Mouse (Mus musculus): ENCODE data around the gene Hspa2.
A peak's percentile ranks its signal among the peaks of the same experiment; 100 is the strongest.

Hspa2 gene

GRCm38 (mm10) chr12:76403886-76404537 is at the start of gene Hspa2:
Gene Hspa2 (plus strand): TSS chr12:76404176.
- DNase-seq, result peak; percentile 99

GRCm38 (mm10) chr12:76360868-76361267 is 43.1 kb upstream of the Hspa2 start:
- DNase-seq, result no peak

GRCm38 (mm10) chr12:76361405-76362302 is 42.3 kb upstream of the Hspa2 start:
- no peak for DNase-seq

GRCm38 (mm10) chr12:76362303-76362676 is 41.7 kb upstream of the Hspa2 start:
- DNase-seq, result no peak

GRCm38 (mm10) chr12:76366276-76366675 is 37.7 kb upstream of the Hspa2 start:
- no peak for DNase-seq

GRCm38 (mm10) chr12:76367096-76367995 is 36.6 kb upstream of the Hspa2 start:
- peak; percentile 31 for DNase-seq

- no peak for DNase-seq
Measured at GRCm38 (mm10) chr12:76368201-76368789, 35.7 kb upstream of the Hspa2 start.

GRCm38 (mm10) chr12:76368790-76369205 is 35.2 kb upstream of the Hspa2 start:
- DNase-seq, result no peak

GRCm38 (mm10) chr12:76369206-76369977 is 34.6 kb upstream of the Hspa2 start, which contains the start of gene Zbtb25:
Gene Zbtb25 (minus strand): TSS chr12:76369602.
- DNase-seq, result peak; percentile 90

- DNase-seq, result peak; percentile 74
Measured at GRCm38 (mm10) chr12:76369978-76370830, 33.8 kb upstream of the Hspa2 start, which contains the start of gene Zbtb1. Gene Zbtb1 (plus strand): TSS chr12:76370266.

- peak; percentile 51 for DNase-seq
Measured at GRCm38 (mm10) chr12:76370831-76371571, 33.0 kb upstream of the Hspa2 start.

GRCm38 (mm10) chr12:76372046-76372445 is 31.9 kb upstream of the Hspa2 start:
- DNase-seq, result no peak

GRCm38 (mm10) chr12:76372881-76373818 is 30.8 kb upstream of the Hspa2 start:
- DNase-seq, result no peak

- no peak for DNase-seq
Measured at GRCm38 (mm10) chr12:76373991-76374390, 30.0 kb upstream of the Hspa2 start.

- DNase-seq, result no peak
Measured at GRCm38 (mm10) chr12:76374911-76375310, 29.1 kb upstream of the Hspa2 start.

GRCm38 (mm10) chr12:76375506-76375905 is 28.5 kb upstream of the Hspa2 start:
- DNase-seq, result no peak

- no peak for DNase-seq
Measured at GRCm38 (mm10) chr12:76376649-76377048, 27.3 kb upstream of the Hspa2 start.

- DNase-seq, result no peak
Measured at GRCm38 (mm10) chr12:76377059-76377458, 26.9 kb upstream of the Hspa2 start.

GRCm38 (mm10) chr12:76377726-76378125 is 26.2 kb upstream of the Hspa2 start:
- no peak for DNase-seq

All from cerebellum, adult 11 months (tissue).